Mouse (Mus musculus) megakaryocyte, embryonic 14.5 days (primary cell): ENCODE data around the gene Gm49383.

Source experiments
- FLI1 ChIP-seq: IDR thresholded peaks from 2 replicates; pipeline ENCODE4 v1.6.1; 2012; ENCODE audit warnings: low read length, inconsistent platforms, mixed read lengths
- GATA1 ChIP-seq: IDR thresholded peaks from 3 replicates; pipeline ENCODE4 v1.6.1; 2012; ENCODE audit warnings: mixed read lengths, low read length, inconsistent platforms, borderline replicate concordance

DNA sequence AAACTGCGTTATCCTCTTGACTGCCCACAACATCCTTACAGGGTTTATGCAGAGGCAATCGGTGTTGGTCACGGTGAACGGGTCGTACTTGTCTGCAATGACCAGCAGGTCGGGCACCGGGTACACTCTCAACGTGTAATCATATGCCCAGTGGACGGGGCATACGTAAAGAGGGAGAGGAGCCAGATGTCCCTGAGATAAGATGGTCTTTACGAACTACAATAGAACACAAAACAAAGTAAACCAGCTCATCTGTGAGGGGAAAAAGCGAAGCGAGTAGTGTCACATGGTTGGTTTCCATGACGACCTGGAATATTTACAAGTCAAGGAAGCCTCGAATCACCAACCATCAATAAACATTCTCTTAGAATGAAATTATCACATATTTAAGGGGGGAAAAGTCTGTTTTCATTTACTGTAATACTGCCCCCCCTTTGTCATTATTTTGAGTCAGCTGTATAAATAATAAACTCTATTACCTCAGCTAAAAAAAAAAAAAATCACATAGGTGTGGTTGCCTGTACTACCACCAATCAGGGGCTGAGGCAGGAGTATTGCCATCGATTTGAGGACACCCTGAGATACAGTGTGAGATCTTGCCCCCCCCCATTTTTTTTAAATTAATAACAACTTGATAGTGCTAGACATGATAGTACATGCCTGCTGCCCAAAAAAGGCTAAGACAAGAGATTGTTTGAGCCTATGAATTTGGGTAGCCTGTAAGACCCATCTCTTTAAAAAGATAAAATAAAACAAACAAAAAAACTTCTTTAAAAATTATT lies 7.3 kb upstream of the Gm49383 start, which contains the start of gene Gm49384:
- TF ChIP-seq GATA1, result no peak
- no peak for TF ChIP-seq FLI1
